Mouse (Mus musculus) hindbrain, embryonic 10.5 days (tissue): ENCODE results near the gene Clec16a. TPM values are rescaled to one million over a fixed set of nuclear protein-coding genes. Genes with fewer than 3 reads are reported as not detected.

Source experiments
- DNase-seq: peaks from one replicate; pipeline ENCODE4 v3.0.0-alpha.2; 2017; ENCODE audit warnings: low spot score
- H3K27ac ChIP-seq: fragments of 300-500 bp; sonication (generic); 2 replicates; pipeline ENCODE4 v1.5.1; 2016; ENCODE audit warnings: mild to moderate bottlenecking, moderate library complexity
- H3K27me3 ChIP-seq: fragments of 300-500 bp; sonication (generic); 2 replicates; pipeline ENCODE4 v1.6.1; 2016; ENCODE audit warnings: mild to moderate bottlenecking; ENCODE audit not compliant: poor library complexity, insufficient read depth, severe bottlenecking
- H3K36me3 ChIP-seq: fragments of 300-500 bp; sonication (generic); 2 replicates; pipeline ENCODE4 v1.6.1; 2016; ENCODE audit warnings: mild to moderate bottlenecking, moderate library complexity
- H3K4me1 ChIP-seq: fragments of 300-500 bp; sonication (generic); replicated peaks from 2 replicates; pipeline ENCODE4 v1.6.1; 2016; ENCODE audit warnings: mild to moderate bottlenecking
- H3K4me3 ChIP-seq: fragments of 300-500 bp; sonication (generic); 2 replicates; pipeline ENCODE4 v1.5.1; 2016; ENCODE audit warnings: mild to moderate bottlenecking, moderate library complexity
- H3K9me3 ChIP-seq: fragments of 300-500 bp; sonication (generic); 2 replicates; pipeline ENCODE4 v1.6.1; 2016; ENCODE audit warnings: mild to moderate bottlenecking, moderate library complexity
- WGBS: fragments of 180-500 bp; shearing (Covaris S2); methylation state at CpG from one replicate; pipeline ENCODE4 v1.1.7; 2016; 5-methylcytosine and 5-hydroxymethylcytosine counted together
- polyA plus RNA-seq: library from polyadenylated mRNA; unstranded; fragments of >200 nt; fragmentation: Nextera tagmentation; extraction: Ambion mirVana; gene quantifications from 2 replicates; pipeline ENCODE4 v1.2.1, GENCODE M21; 2016

The Clec16a gene
- polyA plus RNA-seq, 1 experiment from 2014 or later, result 35.0 TPM

DNA sequence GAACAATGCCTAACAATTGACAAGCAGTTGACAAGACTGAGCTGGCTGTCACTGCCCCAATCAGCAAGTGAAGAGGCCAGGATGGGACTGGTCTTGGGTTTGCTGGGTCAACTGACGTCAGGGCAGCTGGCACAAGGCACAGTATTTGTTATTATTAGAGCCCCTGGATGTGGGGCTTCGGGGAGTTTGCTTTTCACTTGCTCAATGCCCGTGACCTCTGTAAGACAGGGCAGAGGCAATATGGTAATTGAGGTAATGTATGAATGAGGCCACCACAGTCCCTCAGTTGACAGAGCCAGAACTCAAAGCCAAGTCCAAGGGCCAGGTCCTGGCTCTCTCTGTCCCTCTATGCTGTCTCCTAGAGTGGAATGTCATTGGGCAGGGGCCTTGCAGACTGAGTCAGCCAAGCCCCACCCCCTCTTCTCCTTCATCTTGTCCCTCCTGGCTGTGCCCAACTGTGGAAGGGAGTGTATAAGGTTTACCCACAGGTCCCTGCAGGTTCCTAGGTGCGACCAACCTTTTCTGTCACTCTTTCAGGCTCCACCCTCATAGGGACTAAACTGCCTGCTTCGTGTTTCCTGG, 232.5 kb downstream of the Clec16a start:
- Histone ChIP-seq H3K4me1 (peaks cover 28% of the 10 kb centered on the region), H3K27ac (no peak overlapping the region), H3K9me3 (no peaks in the 10 kb centered on the region), H3K36me3 (no peaks in the 10 kb centered on the region), H3K27me3 (peaks cover 12% of the 10 kb centered on the region), H3K4me3 (no peak overlapping the region)
- WGBS, result 63% methylated on average over 5 of the region's 5 CpGs
- no peak for DNase-seq

- H3K4me1 ChIP-seq, result peaks cover 46% of the 10 kb centered on the region
- H3K27ac ChIP-seq, result no peak overlapping the region
- no peak overlapping the region for H3K4me3 ChIP-seq
- WGBS, result 82% methylated on average over 5 of the region's 5 CpGs
- H3K36me3 ChIP-seq, result no peaks in the 10 kb centered on the region
- H3K9me3 ChIP-seq, result no peaks in the 10 kb centered on the region
- peaks cover 34% of the 10 kb centered on the region for H3K27me3 ChIP-seq
- no peak for DNase-seq
These were observed 235.5 kb downstream of the Clec16a start for GRCm38 (mm10) chr16:10780631-10781120.

DNA sequence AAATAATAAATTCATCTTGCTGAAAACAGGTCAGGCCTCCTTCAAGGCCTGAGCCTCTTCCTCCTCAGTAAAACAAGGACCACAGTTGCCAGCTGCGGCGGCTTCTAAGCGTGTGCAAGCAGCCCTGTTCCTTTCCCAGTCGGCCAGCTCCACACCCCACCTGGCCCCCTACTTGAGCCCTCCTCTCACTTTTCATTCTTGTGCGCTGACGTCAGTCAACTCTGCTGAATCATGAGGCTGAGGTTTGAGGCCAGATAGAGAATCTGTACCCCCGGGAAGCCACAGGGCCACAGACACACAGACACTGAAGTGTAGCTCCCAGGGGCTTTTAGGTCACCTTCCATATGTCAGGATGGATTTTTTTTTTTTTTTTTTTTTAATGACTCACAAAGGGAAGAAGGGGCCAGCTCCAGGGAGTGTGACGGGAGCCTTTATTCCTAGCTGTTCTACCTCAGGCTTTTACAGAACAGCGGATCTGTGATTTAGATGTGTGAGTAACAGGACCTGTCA, 236.8 kb downstream of the Clec16a start:
- H3K4me3 ChIP-seq, result no peak overlapping the region
- H3K9me3 ChIP-seq, result no peaks in the 10 kb centered on the region
- DNase-seq, result no peak
- no peaks in the 10 kb centered on the region for H3K36me3 ChIP-seq
- H3K27me3 ChIP-seq, result peaks cover 34% of the 10 kb centered on the region
- 37% methylated on average over 9 of the region's 9 CpGs for WGBS
- no peak overlapping the region; the same call in 1 of the 2 replicates for H3K27ac ChIP-seq
- H3K4me1 ChIP-seq, result peaks cover 53% of the 10 kb centered on the region

DNA sequence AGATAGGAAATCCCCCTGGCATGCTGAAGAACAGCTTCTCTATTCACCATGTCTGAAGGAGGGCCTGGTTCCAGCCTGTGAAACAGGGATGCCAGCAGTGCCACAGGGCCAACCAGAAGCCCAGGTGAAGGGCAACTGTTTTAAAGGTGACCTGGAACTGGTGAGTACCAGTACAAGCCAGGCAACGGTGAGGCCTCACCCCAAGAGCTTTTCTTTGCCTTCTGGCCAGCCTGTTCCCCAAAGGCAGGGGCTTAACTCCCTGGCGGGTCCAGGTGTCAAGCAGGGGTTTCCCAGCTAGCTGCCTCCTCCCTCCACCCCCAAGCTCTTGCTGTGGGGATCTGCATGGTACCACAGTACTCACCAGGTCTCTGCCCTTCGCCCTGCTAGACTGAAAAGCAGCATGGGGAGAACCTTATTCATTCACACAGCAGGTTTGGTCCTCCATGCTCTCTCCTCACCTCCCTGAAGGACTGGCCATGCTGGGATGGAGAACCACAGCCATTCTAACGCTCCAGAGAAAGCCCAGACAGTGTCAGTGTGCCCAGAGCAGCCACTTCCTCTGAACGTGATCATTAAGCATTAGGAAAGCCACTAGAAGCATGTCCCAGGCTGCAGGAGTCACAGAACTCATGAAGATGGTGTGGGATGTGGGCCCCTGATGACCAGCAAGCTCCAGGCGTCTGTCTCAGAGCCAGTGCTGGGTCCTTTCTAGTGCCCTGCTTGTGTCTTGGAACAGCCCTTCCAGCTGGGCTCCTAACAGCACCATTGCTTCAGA, 237.4 kb downstream of the Clec16a start:
- Histone ChIP-seq H3K4me3 (no peak overlapping the region), H3K27me3 (peaks cover 34% of the 10 kb centered on the region), H3K27ac (peak overlapping the region; percentile 45), H3K36me3 (no peaks in the 10 kb centered on the region), H3K4me1 (peaks cover 52% of the 10 kb centered on the region), H3K9me3 (no peaks in the 10 kb centered on the region)
- no peak for DNase-seq
- WGBS, result 39% methylated on average over 6 of the region's 6 CpGs

DNA sequence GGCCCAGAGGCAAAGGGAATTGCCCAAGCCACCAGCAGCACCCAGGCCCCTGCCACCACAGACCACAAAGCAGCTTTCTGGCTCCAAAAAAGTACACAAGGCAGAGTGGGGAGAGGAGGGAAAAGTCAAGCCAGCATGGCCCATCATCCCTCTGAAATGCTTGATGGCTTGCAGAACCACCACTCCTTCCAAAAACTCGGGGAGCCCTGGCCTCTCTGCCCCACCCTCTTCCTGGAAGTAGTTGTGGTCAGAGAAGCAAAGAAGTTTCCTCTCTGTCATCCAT, 238.0 kb downstream of the Clec16a start:
- 51% methylated on average over 1 of the region's 1 CpGs for WGBS
- H3K4me3 ChIP-seq, result no peak overlapping the region
- peaks cover 48% of the 10 kb centered on the region for H3K4me1 ChIP-seq
- no peak for DNase-seq
- H3K27ac ChIP-seq, result no peak overlapping the region
- no peaks in the 10 kb centered on the region for H3K36me3 ChIP-seq
- H3K9me3 ChIP-seq, result no peaks in the 10 kb centered on the region
- peaks cover 34% of the 10 kb centered on the region for H3K27me3 ChIP-seq

- WGBS, result 72% methylated on average over 8 of the region's 8 CpGs
- H3K9me3 ChIP-seq, result no peaks in the 10 kb centered on the region
- no peak for DNase-seq
- no peaks in the 10 kb centered on the region for H3K36me3 ChIP-seq
- no peak overlapping the region for H3K4me3 ChIP-seq
- H3K27me3 ChIP-seq, result peaks cover 34% of the 10 kb centered on the region
- H3K27ac ChIP-seq, result no peak overlapping the region
- peaks cover 50% of the 10 kb centered on the region for H3K4me1 ChIP-seq
These were observed 238.3 kb downstream of the Clec16a start for GRCm38 (mm10) chr16:10783451-10783850.

GRCm38 (mm10) chr16:10783883-10784792, 239.0 kb downstream of the Clec16a start:
- no peaks in the 10 kb centered on the region for H3K9me3 ChIP-seq
- H3K36me3 ChIP-seq, result no peaks in the 10 kb centered on the region
- 3% methylated on average over 81 of the region's 81 CpGs for WGBS
- peak overlapping the region; percentile 92 for H3K27ac ChIP-seq
- peak overlapping the region; percentile 77 for H3K4me3 ChIP-seq
- no peak for DNase-seq
- H3K27me3 ChIP-seq, result peaks cover 37% of the 10 kb centered on the region
- H3K4me1 ChIP-seq, result peaks cover 57% of the 10 kb centered on the region

- Histone ChIP-seq H3K4me1 (peaks cover 58% of the 10 kb centered on the region), H3K27me3 (peaks cover 37% of the 10 kb centered on the region), H3K27ac (peak overlapping the region; percentile 92), H3K4me3 (peak overlapping the region; percentile 77), H3K36me3 (no peaks in the 10 kb centered on the region), H3K9me3 (no peaks in the 10 kb centered on the region)
- DNase-seq, result peak; percentile 94
- under 1% methylated on average over 55 of the region's 55 CpGs for WGBS
These were observed 239.7 kb downstream of the Clec16a start for GRCm38 (mm10) chr16:10784793-10785370.

GRCm38 (mm10) chr16:10785371-10786231, 240.5 kb downstream of the Clec16a start, which contains the start of gene Socs1:
TSS of gene Socs1 (minus strand) at chr16:10785536.
- peaks cover 35% of the 10 kb centered on the region for H3K27me3 ChIP-seq
- peaks cover 58% of the 10 kb centered on the region for H3K4me1 ChIP-seq
- under 1% methylated on average over 59 of the region's 59 CpGs for WGBS

GRCm38 (mm10) chr16:10786288-10786687, 241.1 kb downstream of the Clec16a start:
- peak; percentile 86 for DNase-seq
- no peaks in the 10 kb centered on the region for H3K36me3 ChIP-seq
- H3K27me3 ChIP-seq, result peaks cover 30% of the 10 kb centered on the region
- H3K4me1 ChIP-seq, result peaks cover 58% of the 10 kb centered on the region
- H3K9me3 ChIP-seq, result no peaks in the 10 kb centered on the region
- peak overlapping the region; percentile 92 for H3K27ac ChIP-seq
- 2% methylated on average over 9 of the region's 9 CpGs for WGBS
- peak overlapping the region; percentile 77 for H3K4me3 ChIP-seq

More at GRCm38 (mm10) chr16:10785371-10786231, 240.5 kb downstream of the Clec16a start, which contains the start of gene Socs1:
- Histone ChIP-seq H3K9me3 (no peaks in the 10 kb centered on the region), H3K36me3 (no peaks in the 10 kb centered on the region), H3K27ac (peak within 1 kb of the TSS; percentile 92), H3K4me3 (peak within 1 kb of the TSS; percentile 77)
- DNase-seq, result peak; percentile 91

DNA sequence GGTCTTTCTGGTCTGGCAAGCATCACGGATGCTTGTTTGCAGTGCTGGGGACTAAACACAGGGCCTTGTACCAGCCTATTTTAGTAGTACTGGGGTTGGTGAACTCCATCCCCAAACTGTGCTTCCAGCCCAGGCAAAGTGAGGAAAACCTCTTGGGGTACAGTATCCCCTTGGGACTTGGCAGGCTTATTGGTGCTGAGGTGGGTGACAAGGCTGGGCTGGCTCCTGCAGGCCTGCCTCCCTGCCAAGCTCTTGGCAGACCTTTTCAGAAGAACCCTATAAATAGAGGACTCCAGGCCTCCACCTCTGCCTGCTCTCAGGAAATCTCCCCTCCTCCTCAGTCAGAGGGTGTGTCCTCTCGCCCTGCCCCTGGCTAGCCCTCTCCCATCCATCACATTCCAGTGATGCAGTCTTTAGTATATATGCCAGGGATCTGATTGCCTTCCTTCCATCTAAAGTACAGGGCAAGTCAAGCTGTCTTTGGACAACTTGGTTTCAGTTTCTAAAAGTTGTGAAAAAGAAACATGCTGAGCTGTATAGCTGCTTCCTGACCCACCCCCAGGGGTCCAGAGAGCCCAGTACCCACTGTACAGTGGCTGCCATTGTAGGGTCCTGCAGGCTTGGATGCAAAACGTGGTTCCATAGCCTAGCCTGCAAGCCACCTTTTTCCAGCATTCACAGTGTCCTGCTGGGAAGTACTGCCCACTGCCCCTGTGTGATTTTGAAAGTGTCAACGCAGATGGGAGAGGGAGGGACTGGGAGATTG, 241.8 kb downstream of the Clec16a start:
- Histone ChIP-seq H3K27me3 (peaks cover 30% of the 10 kb centered on the region), H3K4me3 (no peak overlapping the region), H3K36me3 (no peaks in the 10 kb centered on the region), H3K9me3 (no peaks in the 10 kb centered on the region), H3K4me1 (peaks cover 53% of the 10 kb centered on the region), H3K27ac (no peak overlapping the region)
- DNase-seq, result no peak
- 64% methylated on average over 4 of the region's 4 CpGs for WGBS
